Mouse (Mus musculus) spleen, adult 12 weeks (tissue): Measurements from ENCODE around the gene Zgrf1.
A peak's percentile ranks its signal among the peaks of the same experiment; 100 is the strongest.

Source experiments
- DNase-seq: peaks from one replicate; pipeline ENCODE4 v3.0.0; 2022; ENCODE audit warnings: low spot score

Zgrf1 gene

DNA sequence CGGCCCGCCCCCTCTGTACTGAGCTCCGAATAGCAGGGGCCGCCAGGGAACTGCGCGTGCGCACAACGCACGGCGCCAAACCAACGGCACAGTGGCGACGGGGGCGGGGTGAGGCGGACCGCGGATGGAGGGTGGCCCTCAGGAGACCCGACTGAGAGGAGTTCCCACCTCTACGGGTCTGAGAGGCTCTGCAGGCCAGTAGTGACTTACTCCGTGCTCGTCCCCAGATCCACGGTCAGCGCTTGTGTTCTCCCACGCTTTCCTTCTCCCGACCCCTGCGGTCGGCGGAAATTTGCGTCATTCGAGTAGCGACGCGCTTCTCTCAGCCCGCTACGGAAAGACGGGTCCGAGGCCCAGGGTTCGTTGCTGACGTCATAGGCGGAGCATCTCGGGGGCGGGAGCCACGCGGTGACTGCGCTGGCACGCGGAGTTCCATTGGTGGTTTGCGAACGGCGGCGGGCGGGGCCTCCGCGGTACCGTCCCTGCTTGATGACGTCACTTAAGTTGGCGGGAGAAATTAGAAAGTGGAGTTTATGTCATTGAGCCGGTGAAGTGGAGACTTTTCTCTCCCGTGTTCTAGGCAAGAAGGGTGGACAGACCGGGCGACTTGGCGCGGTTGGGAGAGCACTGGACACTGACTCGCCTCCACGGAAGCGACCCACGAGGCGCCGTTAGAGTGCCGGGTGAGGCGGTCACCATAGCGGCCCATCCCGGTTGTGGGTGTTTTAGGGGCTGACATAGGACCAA lies at the start of gene Zgrf1, which contains the start of gene Larp7:
Gene Zgrf1, plus strand, starts transcription at position 517 of the 747 bp plus-strand sequence.
Gene Larp7, minus strand, starts transcription at position 377 of the 747 bp plus-strand sequence.
- peak; percentile 98 for DNase-seq

DNA sequence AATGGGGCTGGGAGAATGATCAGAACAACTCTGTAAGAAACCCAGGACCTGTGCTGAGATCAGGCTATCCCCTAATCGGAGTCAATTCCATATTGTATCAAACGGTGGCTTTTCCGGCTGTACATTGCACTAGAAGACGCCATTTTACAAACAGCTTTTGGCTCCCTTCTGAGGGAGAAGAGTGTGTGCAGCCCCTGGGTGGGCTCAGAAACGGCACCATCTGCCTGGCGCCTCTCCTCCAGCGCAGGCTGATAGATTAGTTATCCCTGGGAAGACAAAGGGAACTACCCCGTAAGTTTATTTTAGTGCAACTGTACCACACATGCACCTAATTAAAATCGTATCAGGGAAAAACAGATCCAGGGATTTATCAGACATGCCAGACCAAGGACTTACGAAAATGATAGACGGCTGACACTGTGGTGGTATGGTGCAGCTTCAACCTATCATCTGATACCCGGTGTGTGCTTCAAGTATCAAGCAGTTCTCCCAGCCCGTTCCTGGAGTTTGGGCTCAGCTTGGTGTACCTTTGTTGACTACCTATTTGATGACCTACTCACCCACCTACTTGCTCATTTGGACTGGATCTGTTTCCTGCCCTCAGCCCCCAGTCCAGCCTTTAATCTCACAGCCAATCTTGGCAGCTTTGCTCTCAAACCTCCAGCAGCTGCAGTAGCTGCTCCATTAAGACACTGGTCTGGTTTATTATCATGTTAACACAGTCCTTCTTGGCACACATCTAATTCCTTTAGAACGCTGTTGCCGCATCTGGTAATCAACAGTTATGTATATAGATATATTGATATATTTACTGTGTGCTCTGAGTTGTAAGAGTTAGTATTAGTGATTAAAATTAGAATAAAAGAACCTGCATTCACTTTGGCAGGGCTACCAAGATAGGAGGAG lies 45.2 kb upstream of the Zgrf1 start:
- no peak for DNase-seq

DNA sequence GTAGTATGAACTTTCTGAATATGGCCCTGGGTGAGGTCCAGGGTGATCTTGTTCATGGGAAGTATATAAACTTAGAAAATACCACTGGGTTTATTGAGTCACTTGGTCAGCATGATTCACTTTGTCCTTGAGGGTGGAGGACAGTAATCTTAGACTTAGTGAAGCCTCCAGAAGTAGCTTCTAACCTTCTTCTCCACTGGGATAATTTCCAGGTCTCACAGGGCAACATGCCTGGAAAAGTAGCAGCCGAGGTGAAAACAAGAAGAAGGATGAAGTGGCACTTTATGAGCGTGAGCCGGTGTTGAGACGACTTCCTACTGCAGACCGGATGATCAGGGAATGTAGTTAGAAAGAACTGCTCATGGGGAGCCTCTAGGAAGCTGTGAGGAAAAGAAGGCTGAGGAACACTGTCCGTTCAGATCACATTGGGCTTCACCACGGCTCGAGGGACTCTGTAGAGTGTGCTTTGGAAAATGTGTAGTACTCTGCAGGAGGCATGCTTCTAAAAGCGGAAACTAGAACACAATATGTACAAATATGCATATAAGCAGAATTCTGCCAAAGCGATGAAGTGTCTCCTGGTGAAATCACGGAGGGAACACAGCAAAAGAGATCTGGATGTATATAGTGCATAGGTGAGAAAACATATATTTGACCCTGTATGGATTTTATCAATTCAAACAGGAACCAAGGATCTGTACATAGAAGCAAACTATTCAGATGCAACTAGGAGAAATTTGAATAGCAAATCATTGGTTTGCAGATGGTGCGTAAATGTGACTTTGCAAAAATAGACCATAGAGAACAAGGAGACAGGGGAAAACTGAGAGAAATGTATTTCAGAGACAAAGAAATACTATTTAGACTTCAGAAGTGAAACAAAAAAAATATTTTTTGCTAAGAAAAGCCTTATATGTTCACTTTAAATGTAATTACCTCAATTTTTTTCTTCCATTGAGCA lies 41.2 kb upstream of the Zgrf1 start:
- no peak for DNase-seq

DNA sequence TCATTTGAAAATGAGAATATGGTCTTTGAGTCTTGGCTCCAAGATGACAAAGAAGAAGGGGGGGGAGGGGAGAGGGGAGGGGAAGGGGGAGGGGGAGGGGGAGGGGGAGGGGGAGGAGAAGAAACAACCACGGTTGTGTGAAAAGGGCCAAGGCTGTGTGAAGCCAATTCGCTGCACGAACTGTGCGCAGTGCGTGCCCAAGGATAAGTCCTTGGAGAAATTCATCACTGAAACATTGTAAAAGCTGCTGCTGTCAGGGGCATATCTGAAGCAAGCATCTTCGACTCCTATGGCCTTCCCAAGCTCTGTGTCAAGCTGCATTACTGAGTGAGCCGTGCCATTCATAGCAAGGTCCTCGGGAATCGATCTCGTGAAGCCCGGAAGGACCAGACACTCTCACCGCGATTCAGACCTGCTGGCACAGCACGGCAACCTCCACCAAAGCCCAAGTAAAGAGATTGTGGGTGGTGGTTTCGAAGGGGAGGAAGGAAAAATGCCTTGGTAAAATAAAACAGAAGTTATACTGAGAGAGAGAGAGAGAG lies 40.4 kb upstream of the Zgrf1 start:
- no peak for DNase-seq

DNA sequence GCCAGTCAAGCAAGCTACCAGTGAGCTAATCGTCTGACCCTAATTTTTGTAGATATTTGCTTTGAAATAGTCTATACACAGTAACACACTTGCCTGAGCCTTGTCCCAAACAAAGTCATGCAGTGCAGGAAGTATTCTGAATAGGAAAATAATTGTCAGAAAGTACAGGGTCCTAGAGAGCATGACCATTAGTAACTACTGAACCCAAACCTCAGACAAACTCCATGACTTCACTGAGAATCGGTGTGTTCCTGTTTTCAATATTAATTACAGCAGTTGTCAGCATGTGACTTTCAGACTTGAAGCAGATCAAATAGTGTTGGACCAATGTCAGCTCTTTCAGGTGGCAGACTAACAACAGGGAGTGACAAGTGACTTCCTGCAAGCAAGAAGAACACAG lies 39.6 kb upstream of the Zgrf1 start:
- no peak for DNase-seq

DNA sequence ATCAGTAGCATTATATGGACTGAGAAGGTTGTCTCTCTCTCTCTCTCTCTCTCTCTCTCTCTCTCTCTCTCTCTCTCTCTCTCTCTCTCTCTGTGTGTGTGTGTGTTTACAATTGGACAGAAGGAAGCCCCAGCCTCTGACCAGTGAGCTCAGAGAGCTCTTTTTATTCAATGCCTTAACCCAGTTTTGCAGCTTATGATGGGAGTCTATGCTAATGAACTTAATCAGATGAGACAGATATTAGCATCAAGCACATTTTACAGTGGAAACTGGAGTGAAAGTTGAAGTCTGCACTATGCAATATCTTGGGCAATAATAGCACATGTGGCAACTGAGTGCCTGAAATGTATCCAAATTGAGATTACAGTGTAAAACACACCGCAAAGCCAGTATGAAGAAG lies 38.0 kb upstream of the Zgrf1 start:
- DNase-seq = no peak

DNA sequence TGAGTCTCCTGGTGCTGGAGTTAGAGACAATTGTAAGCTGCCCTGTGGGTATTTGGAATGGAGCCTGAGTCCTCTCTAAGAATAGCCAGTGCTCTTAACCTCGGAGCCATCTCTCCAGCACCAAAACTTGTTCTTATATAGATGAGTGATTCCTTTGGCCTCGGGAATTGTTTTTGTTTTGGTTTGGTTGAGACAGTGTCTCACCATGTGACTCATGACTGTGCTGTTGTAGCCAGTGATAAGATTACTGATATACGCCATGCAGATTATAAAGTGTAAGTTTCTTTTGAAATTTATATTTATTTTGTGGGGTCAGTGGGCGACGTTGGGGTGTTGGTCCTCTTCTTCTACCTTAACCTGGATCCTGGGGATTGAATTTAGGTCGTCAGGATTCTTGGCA lies 33.0 kb upstream of the Zgrf1 start:
- DNase-seq = no peak

DNA sequence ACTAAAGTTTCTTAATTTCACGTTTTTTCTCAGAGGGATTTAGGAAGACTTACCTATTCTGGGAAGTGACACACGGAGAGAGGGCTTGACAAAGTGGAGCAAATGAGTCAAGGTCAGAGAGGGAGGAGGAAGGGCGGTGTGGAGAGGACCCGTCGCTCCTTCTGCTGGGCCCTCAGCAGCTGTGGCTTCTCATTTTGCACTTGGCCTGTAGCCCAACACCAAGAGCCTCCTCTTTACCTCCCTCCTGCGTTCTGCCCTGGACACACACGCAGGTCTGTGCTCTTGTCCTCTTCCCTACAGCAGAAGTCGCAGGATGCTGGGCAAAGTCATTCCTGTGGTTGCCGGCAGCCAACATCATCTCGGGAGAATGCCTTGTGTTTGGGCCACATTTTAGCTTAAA lies 32.1 kb upstream of the Zgrf1 start:
- DNase-seq = no peak

DNA sequence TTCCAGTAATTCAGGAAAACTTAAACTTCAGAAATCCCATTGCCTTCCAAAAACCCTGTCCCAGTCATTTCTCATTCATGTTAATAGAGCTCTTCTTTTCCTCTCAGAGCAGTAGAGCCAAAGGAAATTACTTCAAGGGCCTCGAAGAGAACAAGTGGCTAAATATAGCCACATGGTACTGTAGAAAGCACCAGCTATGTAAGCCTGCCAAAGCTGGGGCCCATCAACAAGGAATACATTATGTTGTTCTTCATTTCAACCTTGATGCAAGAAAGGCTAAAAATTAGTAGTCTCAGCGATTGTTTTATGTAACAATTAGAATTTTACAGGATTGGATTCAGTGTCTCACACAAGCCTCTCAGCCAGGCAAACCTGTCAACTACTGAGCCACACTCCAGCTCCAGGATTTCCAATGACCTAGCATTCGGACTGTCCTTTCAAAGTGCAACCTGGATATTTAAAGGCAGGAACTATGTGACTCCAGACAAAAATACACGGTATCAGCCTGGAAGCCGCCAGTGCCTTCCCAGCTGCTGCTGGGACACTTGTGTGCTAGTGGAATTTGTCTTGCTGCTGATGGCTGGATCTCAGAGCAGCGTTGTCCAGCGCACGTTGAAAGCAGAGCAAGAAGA lies 28.0 kb upstream of the Zgrf1 start:
- no peak for DNase-seq

DNA sequence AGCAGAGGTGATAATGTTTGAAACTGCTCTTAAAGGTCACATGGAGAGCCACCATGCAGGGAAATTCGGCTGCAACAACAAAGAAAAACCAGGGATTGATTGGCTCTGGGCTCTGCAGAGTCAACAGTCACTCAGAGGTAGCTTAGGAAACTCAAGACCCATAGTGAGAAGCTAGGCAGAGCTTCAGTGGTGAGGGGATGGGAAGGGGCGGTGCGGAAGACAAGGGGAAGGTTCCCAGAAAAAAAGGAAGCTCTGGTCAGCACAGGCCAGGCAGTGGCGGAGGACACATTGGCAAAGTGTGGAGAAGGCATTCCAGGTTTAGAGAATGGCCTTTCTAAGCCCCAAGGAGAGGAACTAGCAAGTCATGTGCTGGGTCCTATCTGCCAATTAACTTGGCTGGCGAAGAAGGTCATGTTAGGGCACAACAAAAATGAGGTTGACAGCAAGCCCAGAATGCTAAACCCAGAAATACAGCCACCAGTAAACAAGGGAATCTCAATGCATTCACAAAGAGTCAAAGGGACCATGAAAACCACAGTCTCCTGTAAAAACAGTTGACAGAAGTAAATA lies 25.7 kb upstream of the Zgrf1 start:
- DNase-seq = no peak

DNA sequence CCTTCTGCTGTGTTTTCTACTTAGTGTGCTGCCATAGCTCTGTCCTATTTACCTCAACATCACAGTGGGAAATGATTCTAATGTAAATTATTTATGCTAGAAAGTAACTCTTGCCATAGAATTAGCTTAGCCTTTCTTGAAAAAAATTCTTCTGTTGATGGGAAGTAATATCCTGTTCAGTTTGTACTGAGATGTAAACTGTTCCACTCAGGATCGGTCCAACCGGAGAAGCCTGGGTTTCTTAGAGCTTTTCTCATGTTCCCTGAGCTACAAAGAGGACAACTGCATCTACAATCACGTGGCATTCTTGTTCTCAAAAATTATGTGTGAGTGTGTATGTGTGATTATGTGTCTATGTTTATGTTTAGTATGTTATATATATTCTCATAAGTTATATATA lies 24.1 kb upstream of the Zgrf1 start:
- no peak for DNase-seq

DNA sequence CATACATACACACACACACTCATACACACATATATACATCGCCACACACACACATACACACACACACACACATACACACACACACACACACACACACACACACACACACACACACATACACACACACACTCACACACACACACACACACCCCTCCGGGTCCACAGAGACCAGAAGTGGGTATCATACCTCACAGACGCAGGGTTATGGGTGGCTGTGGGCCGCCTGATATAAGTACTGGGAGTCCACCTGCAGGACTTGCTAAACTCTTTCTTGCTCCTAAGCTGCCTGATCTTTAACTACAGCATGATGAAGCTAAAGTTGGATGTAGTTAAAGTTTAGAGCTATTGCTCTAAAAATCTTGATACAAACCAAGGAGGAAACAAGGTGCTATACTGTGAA lies 23.5 kb upstream of the Zgrf1 start:
- DNase-seq = no peak

DNA sequence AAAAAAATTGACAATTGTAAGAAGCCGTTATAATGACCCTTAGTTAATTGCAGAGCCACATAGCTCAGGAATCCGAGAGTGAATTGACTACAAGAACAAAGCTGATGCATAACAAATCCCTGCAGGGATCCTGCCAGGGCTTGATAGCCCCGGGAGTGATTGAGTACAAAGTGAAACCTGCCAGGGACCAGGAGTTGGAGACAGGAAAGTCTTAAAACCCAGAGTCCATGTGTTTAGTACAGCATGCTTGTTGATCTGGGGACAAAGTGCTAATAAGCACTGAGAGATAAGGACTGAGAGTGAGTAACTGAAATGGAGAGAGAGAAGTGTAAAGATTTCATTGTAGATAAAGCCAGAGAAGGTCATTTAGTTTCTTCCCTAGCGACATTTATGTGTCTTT lies 23.0 kb upstream of the Zgrf1 start:
- DNase-seq = no peak

DNA sequence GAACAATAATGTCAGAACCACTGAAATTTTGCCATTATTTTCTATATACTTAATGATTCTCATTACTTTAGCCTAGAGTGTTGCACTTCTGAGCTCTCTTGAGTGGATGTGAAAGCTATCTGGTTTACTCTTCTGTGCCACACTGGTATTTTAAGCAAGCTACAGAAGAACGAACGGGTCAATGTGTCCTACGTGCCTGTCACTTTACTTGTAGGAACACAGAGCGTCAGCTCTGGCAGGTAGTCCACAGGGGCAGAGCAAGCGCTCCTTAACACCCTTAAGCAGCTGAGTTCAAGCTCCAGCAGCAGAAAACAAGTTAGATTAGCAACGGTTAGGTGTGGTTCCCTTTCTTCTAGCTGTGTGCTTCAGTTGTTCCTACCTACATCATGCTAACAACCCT lies 14.1 kb upstream of the Zgrf1 start:
- DNase-seq = no peak

DNA sequence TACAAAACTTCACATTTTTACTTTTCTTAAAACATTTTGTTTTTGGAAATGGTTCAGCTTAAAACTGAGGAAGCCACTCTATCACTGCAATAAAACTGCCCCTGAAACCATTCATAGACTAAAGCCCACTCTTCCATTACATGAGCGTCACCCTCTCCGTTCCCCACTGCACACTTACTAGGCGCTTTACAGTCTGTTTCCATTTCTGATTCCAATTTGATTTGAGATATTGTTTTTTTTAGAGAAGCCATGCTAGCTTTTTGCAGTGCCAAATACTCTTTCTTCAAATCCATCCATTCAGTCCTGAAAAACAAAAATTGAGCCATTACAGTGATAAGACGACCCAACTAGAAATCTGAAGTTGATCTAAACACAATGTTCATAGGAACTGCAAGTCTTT lies 9.3 kb upstream of the Zgrf1 start:
- no peak for DNase-seq

DNA sequence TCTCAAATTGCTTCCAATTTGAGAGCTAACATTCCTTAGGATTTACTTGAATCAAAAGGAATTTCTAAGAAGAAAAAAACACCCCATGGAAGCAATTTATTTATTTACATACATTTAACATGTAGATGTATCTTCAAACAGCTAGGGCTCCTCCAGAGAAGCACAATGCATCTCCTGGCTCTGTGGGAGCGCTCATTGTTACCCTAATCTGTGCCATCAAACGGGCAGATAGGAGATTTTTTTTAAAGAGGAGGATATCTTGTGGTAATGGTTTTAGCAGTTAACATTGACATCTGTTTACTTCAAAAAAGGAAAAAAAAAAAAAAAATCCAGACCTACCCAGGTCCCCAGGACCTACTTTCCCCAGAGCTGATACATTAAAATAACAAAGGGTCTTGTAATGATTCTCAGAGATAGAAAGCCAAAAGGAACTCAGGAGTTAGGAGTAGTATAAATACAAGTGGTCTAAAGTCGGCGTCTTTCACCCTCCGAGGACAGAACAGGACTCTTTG lies 8.6 kb upstream of the Zgrf1 start:
- no peak for DNase-seq

DNA sequence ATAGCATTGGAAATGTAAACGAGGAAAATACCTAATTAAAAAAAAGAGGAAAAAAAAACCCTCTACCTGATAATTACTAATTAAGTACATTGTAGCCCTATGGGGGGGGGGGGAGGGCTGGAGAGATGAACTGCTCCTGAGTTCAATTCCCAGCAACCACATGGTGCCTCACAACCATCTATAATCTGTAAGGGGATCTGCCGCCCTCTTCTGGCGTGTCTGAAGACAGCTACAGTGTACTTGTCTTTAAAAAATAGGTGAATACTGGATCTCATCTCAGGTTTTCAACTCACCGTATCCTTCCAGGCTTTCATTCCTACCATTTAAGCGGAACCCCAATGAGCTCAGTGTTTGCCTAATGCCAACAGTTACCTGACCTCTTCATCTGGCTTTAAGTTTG lies 5.4 kb upstream of the Zgrf1 start:
- DNase-seq = no peak

DNA sequence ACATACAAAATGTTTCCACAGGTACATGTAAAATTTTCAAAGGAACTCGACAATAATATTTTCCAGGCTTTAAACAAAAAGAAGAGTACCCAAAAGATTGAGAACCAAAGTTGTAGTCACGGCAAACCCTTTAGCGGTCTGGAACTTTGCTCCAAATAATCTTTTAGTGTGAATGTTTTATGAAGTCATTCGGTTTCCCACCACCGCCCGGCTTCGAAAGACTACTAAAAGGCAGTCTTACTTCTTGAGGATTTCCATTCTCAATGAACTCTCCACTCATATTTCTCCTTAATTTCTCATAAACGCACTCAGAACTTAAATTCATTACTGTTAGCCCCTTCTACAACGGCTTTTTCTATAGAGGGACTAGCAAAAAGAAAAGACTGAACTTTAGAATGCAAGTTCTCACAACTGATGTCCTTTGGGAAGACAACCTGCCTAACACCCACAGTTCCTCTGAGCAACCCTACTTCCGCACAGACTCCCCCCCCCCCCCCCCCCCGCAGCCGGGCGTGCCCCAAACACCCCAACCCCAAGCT lies 786 bp upstream of the Zgrf1 start:
- DNase-seq = no peak

DNA sequence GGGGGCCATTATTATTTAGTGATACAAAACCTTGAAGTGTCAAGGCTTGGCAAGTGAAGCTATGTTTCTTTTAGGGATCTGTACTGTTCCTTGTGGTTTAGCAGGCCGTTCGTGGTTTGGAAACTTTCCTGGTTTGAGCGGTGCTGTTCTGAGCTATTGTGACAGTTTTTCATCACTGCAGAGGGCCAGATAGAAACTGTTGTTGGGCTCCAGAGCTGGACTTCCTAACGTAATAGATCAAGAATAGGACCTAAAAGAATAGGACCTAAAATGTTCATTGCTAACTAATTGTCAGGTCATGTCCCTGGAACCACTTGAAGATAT lies 393 bp downstream of the Zgrf1 start:
- no peak for DNase-seq

DNA sequence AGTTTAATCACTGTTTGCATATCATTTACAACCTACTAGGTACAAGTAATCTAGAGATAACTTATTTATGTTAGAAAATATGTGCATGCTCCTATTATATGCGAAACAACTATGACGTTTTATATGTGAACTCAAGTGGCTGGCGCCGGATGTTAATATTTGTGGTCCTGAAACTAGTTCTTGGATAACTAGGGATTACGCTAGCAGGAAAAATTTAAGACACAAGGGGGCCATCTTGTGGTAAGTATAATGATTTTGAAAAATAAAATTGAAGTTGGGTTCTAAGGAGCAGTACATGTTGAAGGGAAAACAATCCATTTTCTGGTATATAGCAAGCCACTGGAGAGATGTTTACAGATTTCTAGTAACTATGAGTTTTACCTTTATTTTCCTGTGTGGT lies 1.4 kb downstream of the Zgrf1 start:
- DNase-seq = no peak

DNA sequence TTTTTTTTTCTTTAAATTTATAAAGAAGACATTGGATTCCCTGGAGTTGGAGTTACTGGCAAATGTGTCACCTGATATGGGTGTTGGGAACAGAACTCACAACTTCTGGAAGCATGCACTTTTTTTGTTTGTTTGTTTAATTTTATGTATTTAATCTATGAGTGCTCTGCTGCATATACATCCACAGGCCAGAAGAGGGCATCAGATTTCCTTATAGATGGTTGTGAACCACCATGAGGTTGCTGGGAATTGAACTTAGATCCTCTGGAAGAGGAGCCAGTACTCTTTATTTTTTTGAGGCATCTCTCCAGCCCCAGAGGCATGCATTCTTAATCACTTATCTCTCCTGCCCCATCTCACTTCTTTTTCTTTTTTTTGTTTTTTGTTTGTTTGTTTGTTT lies 4.9 kb downstream of the Zgrf1 start:
- DNase-seq = no peak
